Mouse (Mus musculus) kidney, postnatal 0 days (tissue): ENCODE data around the gene Arhgap10. TPM values are rescaled to one million over a fixed set of nuclear protein-coding genes. Genes with fewer than 3 reads are reported as not detected.

ENCODE experiments used
- ATAC-seq: fragments of 200-750 bp; cut with Nextera tagmentation; replicated peaks from 2 replicates; pipeline ENCODE4 v1.8.0; 2017; ENCODE audit warnings: low read depth, moderate number of reproducible peaks, moderate TSS enrichment, moderate library complexity; ENCODE audit not compliant: low FRiP score
- DNase-seq: peaks from one replicate; pipeline ENCODE4 v3.0.0-alpha.2; 2016; ENCODE audit warnings: low spot score
- H3K27ac ChIP-seq: fragments of 300-500 bp; sonication (generic); 2 replicates; pipeline ENCODE4 v1.5.1; 2014; ENCODE audit warnings: mild to moderate bottlenecking
- H3K27me3 ChIP-seq: fragments of 300-500 bp; sonication (generic); 2 replicates; pipeline ENCODE4 v1.6.1; 2014; ENCODE audit warnings: low read length, mixed read lengths; ENCODE audit not compliant: insufficient read depth
- H3K36me3 ChIP-seq: fragments of 300-500 bp; sonication (generic); 2 replicates; pipeline ENCODE4 v1.6.1; 2014; ENCODE audit warnings: low read length, mixed read lengths; ENCODE audit not compliant: insufficient read depth
- H3K4me1 ChIP-seq: fragments of 300-500 bp; sonication (generic); replicated peaks from 2 replicates; pipeline ENCODE4 v1.6.1; 2014; ENCODE audit warnings: antibody characterized with exemption, low read length, mixed read lengths; ENCODE audit not compliant: insufficient read depth
- H3K4me2 ChIP-seq: fragments of 300-500 bp; sonication (generic); 2 replicates; pipeline ENCODE4 v1.6.1; 2014; ENCODE audit warnings: mild to moderate bottlenecking, low read length, moderate library complexity, mixed read lengths
- H3K4me3 ChIP-seq: fragments of 300-500 bp; sonication (generic); replicated peaks from 2 replicates; pipeline ENCODE4 v1.5.1; 2014; ENCODE audit warnings: low read depth, low read length
- H3K9ac ChIP-seq: fragments of 300-500 bp; sonication (generic); 2 replicates; pipeline ENCODE4 v1.6.1; 2014; ENCODE audit warnings: low read depth, low read length
- H3K9me3 ChIP-seq: fragments of 300-500 bp; sonication (generic); replicated peaks from 2 replicates; pipeline ENCODE4 v1.6.1; 2016; ENCODE audit warnings: low read length, inconsistent platforms, mixed read lengths
- CTCF ChIP-seq: IDR thresholded peaks from 2 replicates; pipeline ENCODE4 v1.5.1; 2016; ENCODE audit warnings: antibody characterized with exemption, low read depth, mild to moderate bottlenecking, moderate library complexity
- WGBS: fragments of 180-500 bp; shearing (Covaris S2); extraction: QIAGEN DNeasy Blood & Tissue Kit; methylation state at CpG from one replicate; pipeline ENCODE4 v1.1.7; 2014; 5-methylcytosine and 5-hydroxymethylcytosine counted together
- polyA plus RNA-seq: library from polyadenylated mRNA; unstranded; fragments of >200 nt; fragmentation: Nextera tagmentation; extraction: Ambion mirVana; gene quantifications from 2 replicates; pipeline ENCODE4 v1.2.1, GENCODE M21; 2015

Arhgap10 gene
- polyA plus RNA-seq, 1 experiment from 2014 or later: 26.6 TPM

DNA sequence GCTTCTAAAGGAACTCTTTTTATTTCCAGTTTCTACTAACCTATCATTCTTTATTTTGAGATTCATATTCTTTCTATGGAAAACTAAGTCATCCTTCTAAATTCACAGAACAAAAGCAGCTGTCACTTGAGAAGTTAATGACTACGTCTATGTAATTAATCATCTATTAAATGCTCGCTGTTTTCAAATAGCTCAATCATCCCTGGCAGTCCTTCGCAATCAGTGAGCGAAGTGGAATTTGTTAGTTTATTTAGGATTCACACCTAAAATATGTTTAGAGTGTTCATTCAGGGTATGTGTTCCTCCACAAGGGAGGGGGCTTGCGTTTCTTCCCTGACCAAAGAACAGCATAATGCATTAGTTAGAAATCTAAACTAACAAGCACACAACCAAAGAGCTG lies 156.9 kb downstream of the Arhgap10 start:
- Histone ChIP-seq H3K4me2 (no peak overlapping the region), H3K4me3 (no peak overlapping the region), H3K9me3 (no peaks in the 10 kb centered on the region), H3K27ac (no peak overlapping the region), H3K9ac (no peak overlapping the region), H3K4me1 (0 out of 2 replicates have a peak, but pooled peaks cover 3% of the 10 kb centered on the region), H3K36me3 (peaks cover 9% of the 10 kb centered on the region), H3K27me3 (no peaks in the 10 kb centered on the region)
- 64% methylated on average over 5 of the region's 5 CpGs for WGBS
- DNase-seq (no peak), ATAC-seq (no peak)
- no peak for TF ChIP-seq CTCF

DNA sequence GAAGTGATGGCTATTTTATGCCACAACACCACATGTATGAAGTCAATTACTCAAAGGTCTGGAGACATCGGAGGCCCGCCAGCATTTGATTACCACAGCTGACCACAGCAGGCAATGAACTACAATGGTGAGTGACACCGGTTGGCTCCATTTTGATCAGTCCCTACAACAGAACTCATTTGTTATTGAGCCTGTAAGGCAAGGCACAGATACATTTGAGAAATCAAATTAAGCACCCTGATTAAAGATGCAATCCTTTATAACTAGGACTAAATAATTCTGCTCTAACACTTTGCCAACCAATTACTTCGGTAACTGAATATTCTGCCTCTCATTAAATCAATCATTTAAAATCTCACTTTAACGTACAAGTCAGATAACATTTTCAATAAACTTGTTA lies 157.3 kb downstream of the Arhgap10 start:
- no peak overlapping the region for H3K4me3 ChIP-seq
- TF ChIP-seq CTCF: no peak
- H3K27ac ChIP-seq: no peak overlapping the region
- WGBS: 86% methylated on average over 5 of the region's 5 CpGs
- H3K9ac ChIP-seq: no peak overlapping the region
- H3K27me3 ChIP-seq: no peaks in the 10 kb centered on the region
- no peak overlapping the region for H3K4me2 ChIP-seq
- ATAC-seq (no peak), DNase-seq (no peak)
- H3K4me1 ChIP-seq: 0 out of 2 replicates have a peak, but pooled peaks cover 3% of the 10 kb centered on the region
- H3K36me3 ChIP-seq: peaks cover 9% of the 10 kb centered on the region
- H3K9me3 ChIP-seq: no peaks in the 10 kb centered on the region

DNA sequence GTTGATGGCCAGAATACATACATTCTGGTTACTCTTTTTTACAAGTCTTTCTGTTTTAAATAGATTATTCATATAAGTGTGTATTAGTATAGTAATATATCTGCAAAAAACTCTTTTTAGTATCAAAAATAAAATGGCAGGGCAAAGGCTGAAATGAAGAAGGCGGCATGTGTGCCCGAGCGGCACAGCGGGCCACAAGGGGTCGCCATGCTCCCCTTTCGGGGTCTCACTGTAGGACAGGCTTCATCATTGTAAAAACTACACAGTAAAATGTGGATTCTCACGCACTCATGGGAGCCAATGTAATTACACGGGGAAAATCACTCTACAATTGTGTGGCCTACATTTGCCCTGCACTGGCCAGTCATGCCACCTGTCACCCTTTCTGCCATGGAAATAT lies 160.6 kb downstream of the Arhgap10 start:
- DNase-seq (no peak), ATAC-seq (no peak)
- H3K36me3 ChIP-seq: peaks cover 11% of the 10 kb centered on the region; the same call in 1 of the 2 replicates
- no peak overlapping the region for H3K27ac ChIP-seq
- no peak overlapping the region for H3K4me2 ChIP-seq
- H3K4me1 ChIP-seq: 0 out of 2 replicates have a peak, but pooled peaks cover 3% of the 10 kb centered on the region
- H3K9me3 ChIP-seq: no peaks in the 10 kb centered on the region
- 86% methylated on average over 8 of the region's 8 CpGs for WGBS
- no peak overlapping the region for H3K9ac ChIP-seq
- TF ChIP-seq CTCF: peak; percentile 30; the same call in 1 of the 2 replicates
- no peak overlapping the region for H3K4me3 ChIP-seq
- H3K27me3 ChIP-seq: no peaks in the 10 kb centered on the region

DNA sequence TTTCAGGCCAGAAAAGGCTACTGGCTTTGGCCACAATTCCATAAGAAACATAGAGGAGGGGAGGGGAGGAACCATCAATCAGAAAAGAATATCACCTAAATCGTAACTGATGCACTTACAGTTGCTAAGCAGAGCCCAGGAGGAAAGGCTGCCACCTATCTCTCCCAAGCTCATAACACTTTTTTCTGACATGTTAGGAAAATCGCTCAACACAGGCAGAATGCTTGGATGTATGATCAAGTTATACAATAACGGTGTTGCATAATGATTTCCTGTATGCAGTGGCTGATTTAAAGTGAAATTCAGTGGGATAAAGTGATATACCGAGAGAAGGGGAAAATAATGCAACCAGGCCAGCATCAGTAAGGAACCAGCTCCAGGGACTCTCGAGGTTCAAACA lies 162.4 kb downstream of the Arhgap10 start:
- no peak for ATAC-seq
- Histone ChIP-seq H3K27ac (no peak overlapping the region), H3K9me3 (no peaks in the 10 kb centered on the region), H3K4me3 (no peak overlapping the region), H3K27me3 (no peaks in the 10 kb centered on the region), H3K36me3 (peaks cover 15% of the 10 kb centered on the region; the same call in 1 of the 2 replicates), H3K9ac (no peak overlapping the region), H3K4me1 (no peaks in the 10 kb centered on the region), H3K4me2 (no peak overlapping the region)
- 87% methylated on average over 5 of the region's 5 CpGs for WGBS
- DNase-seq: no peak
- TF ChIP-seq CTCF: no peak

DNA sequence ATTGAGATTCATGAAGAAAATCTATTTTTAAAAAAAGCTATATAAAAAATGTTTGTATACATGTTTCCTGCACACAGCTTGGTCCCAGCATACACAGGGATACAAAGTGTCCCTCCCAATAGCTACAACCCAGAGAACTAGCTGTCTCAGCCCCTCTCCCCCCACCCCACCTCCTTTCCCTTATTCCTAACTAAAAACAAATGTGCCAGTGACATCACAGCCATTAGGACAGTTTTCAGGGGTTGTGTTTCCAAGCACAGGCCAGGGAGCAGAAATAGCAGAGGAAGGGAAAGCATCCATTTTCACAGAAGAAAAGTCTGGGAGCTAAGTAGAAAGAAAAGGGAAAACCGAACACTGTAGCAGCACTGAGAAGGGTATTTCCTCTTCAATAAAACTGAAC lies 163.6 kb downstream of the Arhgap10 start:
- ATAC-seq: no peak
- no peak for TF ChIP-seq CTCF
- no peaks in the 10 kb centered on the region for H3K27me3 ChIP-seq
- no peak overlapping the region for H3K4me2 ChIP-seq
- H3K9me3 ChIP-seq: no peaks in the 10 kb centered on the region
- H3K36me3 ChIP-seq: peaks cover 15% of the 10 kb centered on the region; the same call in 1 of the 2 replicates
- H3K4me1 ChIP-seq: no peaks in the 10 kb centered on the region
- 79% methylated on average over 1 of the region's 1 CpGs for WGBS
- DNase-seq: no peak
- H3K4me3 ChIP-seq: no peak overlapping the region
- H3K27ac ChIP-seq: no peak overlapping the region
- no peak overlapping the region for H3K9ac ChIP-seq

DNA sequence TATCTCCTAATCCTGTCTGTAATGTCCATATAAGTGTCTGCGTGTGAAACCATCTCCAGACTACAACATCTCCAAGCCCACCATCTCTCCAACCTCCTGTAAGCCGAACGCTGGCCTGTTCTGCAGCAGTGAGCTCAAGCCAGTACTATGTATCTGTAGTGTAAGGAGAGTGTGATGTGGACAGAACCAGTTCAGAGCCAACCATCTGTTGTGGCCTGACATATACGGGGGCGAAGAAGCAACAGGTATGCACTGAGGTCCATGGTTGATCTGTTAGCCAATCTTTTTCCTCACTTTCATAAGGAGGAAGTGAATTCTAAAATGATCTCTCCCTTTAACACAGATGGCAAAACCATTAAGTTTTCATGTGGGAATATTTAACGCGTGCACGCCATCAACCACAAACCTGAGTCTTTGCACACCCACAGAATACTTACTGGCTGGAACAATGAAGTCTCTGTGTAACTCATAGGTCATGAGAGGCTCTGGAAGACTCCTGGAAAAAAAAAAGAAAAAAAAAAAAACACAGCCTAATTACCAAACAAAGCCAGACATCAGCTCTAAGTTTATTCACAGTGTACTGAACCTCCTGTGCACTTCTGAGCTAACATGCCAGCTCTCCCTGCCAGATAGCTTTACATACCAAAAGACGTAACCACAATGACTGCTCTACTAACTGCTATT lies 166.4 kb downstream of the Arhgap10 start:
- no peak for TF ChIP-seq CTCF
- Histone ChIP-seq H3K9me3 (no peaks in the 10 kb centered on the region), H3K9ac (no peak overlapping the region), H3K4me2 (no peak overlapping the region), H3K36me3 (0 out of 2 replicates have a peak, but pooled peaks cover 11% of the 10 kb centered on the region), H3K27me3 (no peaks in the 10 kb centered on the region), H3K4me3 (no peak overlapping the region), H3K27ac (no peak overlapping the region), H3K4me1 (no peaks in the 10 kb centered on the region)
- ATAC-seq (no peak), DNase-seq (no peak)
- 82% methylated on average over 9 of the region's 9 CpGs for WGBS
